Mouse (Mus musculus): Measurements from ENCODE around the gene A930009A15Rik.

- no peak for TF ChIP-seq POLR2A (IDR thresholded peaks at IDR 0.05; ENCODE audit: extremely low read depth, insufficient read depth, low read length)
- no peak for TF ChIP-seq CTCF (IDR thresholded peaks at IDR 0.05; ENCODE audit: low read depth, low read length)
These were observed 791 bp downstream of the A930009A15Rik start for GRCm38 (mm10) chr10:115570577-115570976.

Data from liver, adult 2 months (tissue).